Mouse (Mus musculus) forebrain, postnatal 0 days (tissue): Measurements from ENCODE around the gene Sez6l2. TPM values are rescaled to one million over a fixed set of nuclear protein-coding genes. Genes with fewer than 3 reads are reported as not detected.

Experiments
- ATAC-seq: fragments of 200-750 bp; cut with Nextera tagmentation; 2 replicates; pipeline ENCODE4 v1.8.0; 2017; ENCODE audit warnings: mild to moderate bottlenecking, moderate library complexity
- DNase-seq: peaks from one replicate; pipeline ENCODE4 v3.0.0-alpha.2; 2015
- H3K27ac ChIP-seq: fragments of 300-500 bp; sonication (generic); 2 replicates; pipeline ENCODE4 v1.5.1; 2014; ENCODE audit warnings: low read depth, mild to moderate bottlenecking, antibody characterized with exemption, low read length, moderate library complexity, mixed read lengths
- H3K27me3 ChIP-seq: fragments of 300-500 bp; sonication (generic); 2 replicates; pipeline ENCODE4 v1.6.1; 2014; ENCODE audit warnings: mild to moderate bottlenecking, low read length, mixed read lengths; ENCODE audit not compliant: insufficient read depth
- H3K36me3 ChIP-seq: fragments of 300-500 bp; sonication (generic); 2 replicates; pipeline ENCODE4 v1.6.1; 2014; ENCODE audit warnings: mild to moderate bottlenecking, moderate library complexity; ENCODE audit not compliant: insufficient read depth
- H3K4me1 ChIP-seq: fragments of 300-500 bp; sonication (generic); 2 replicates; pipeline ENCODE4 v1.6.1; 2014; ENCODE audit warnings: antibody characterized with exemption; ENCODE audit not compliant: insufficient read depth
- H3K4me2 ChIP-seq: fragments of 300-500 bp; sonication (generic); 2 replicates; pipeline ENCODE4 v1.6.1; 2014; ENCODE audit warnings: low read depth, mild to moderate bottlenecking, moderate library complexity
- H3K4me3 ChIP-seq: fragments of 300-500 bp; sonication (generic); 2 replicates; pipeline ENCODE4 v1.5.1; 2014; ENCODE audit warnings: low read depth, low read length, mixed read lengths
- H3K9ac ChIP-seq: fragments of 300-500 bp; sonication (generic); 2 replicates; pipeline ENCODE4 v1.6.1; 2014; ENCODE audit warnings: mild to moderate bottlenecking
- H3K9me3 ChIP-seq: fragments of 300-500 bp; sonication (generic); 2 replicates; pipeline ENCODE4 v1.6.1; 2016; ENCODE audit warnings: low read length
- CTCF ChIP-seq: sonication (generic); IDR thresholded peaks from 2 replicates; pipeline ENCODE4 v1.5.1; 2016; ENCODE audit warnings: antibody characterized with exemption, control low read depth, low read depth
- WGBS: fragments of 180-500 bp; shearing (Covaris S2); extraction: QIAGEN DNeasy Blood & Tissue Kit; methylation state at CpG from one replicate; pipeline ENCODE4 v1.1.7; 2014; 5-methylcytosine and 5-hydroxymethylcytosine counted together
- polyA plus RNA-seq: library from polyadenylated mRNA; unstranded; fragments of >200 nt; fragmentation: Nextera tagmentation; extraction: Ambion mirVana; gene quantifications from 2 replicates; pipeline ENCODE4 v1.2.1, GENCODE M21; 2015
- total RNA-seq: library from RNA; depleted of rRNA; stranded (reverse); fragments of >200 nt; gene quantifications from 2 replicates; pipeline ENCODE4 v1.2.3, GENCODE M21; 2014; rRNA removed

The Sez6l2 gene
- total and polyA plus RNA-seq, 2 experiments from 2014 or later: 45.3 to 160 TPM

DNA sequence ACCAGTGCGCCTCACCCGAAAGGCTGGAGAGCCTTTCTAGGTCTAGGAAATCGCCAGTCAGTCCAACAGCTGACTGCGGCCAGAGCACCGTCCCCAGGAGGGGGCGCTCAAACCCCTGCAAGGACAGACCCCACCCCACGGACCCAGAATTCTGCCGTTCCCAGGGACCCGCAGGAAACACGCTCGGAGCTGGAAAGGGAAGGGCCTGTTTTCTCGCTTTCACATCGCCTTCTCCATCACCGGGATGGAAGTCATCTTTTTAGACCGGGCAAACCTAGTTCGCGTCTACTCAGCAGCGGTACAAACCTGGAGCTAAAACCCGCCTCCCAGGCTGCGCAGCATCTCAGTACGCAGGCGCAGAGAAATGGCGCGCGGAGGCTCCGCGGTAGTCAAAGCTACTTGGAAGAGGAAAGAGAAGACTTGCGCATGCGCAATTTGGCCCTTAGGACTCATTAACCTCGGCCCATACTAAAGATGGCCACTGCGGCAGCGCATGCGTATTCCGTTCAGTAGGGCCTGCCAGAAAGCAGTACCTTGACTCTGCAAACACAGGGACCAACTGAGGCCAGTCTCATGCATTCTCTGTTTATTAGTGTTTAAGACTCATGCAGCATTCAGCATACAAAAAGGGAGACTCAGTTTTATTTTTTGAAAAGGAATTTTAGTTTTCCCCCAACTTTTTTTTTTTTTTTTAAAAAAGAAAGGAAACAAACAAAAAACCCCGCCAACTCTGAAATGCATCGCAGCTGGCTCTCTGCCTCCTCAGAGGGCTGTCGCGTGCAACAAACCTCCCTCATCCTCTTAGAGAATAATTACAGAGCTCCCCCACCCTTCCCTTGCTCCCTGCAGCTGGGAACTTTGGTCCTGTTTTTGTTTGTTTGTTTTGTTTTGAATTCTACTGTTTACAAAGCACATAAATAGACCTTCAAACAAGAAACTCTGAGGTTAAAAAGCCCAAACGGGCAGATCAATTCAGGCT is 66.9 kb downstream of the Sez6l2 start, which contains the start of gene Pagr1a:
Gene Pagr1a (minus strand): TSS at position 382 of the 979 bp plus-strand sequence.
- no peaks in the 10 kb centered on the region for H3K9me3 ChIP-seq
- peak within 1 kb of the TSS; percentile 80 for H3K9ac ChIP-seq
- peak within 1 kb of the TSS; percentile 94 for H3K4me2 ChIP-seq
- H3K4me3 ChIP-seq: peak within 1 kb of the TSS; percentile 46
- no peaks in the 10 kb centered on the region for H3K27me3 ChIP-seq
- 2% methylated on average over 39 of the region's 39 CpGs for WGBS
- H3K4me1 ChIP-seq: peaks cover 41% of the 10 kb centered on the region
- peak; percentile 86 for ATAC-seq
- peak; percentile 89 for TF ChIP-seq CTCF
- peak within 1 kb of the TSS; percentile 87 for H3K27ac ChIP-seq
- peaks cover 24% of the 10 kb centered on the region for H3K36me3 ChIP-seq
- DNase-seq: peak; percentile 100

DNA sequence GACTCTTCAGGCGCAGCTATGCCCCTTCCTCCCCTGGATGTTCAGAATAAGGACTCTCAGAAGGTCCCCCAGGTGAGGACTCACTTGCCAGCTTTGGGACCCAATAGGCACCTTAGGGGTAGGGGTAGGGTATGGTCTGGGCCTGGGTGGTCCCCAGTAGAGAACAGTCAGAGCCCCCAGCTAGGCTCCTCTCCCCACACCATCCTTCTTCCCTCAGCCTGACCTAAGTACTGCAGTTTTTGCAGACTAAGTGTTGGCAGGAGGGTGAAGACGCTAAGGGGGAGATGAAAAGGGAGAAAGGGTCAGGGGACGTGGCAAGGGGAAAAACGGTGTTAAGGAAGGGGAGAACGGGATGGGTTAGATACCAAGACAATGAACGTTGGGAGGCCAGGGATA is 67.6 kb downstream of the Sez6l2 start:
- no peak overlapping the region for H3K4me2 ChIP-seq
- TF ChIP-seq CTCF: no peak
- no peak for ATAC-seq
- peaks cover 28% of the 10 kb centered on the region for H3K36me3 ChIP-seq
- H3K4me1 ChIP-seq: peaks cover 41% of the 10 kb centered on the region
- WGBS: 52% methylated on average over 6 of the region's 6 CpGs
- DNase-seq: no peak
- H3K9me3 ChIP-seq: no peaks in the 10 kb centered on the region
- no peaks in the 10 kb centered on the region for H3K27me3 ChIP-seq
- 0 out of 2 replicates have a peak overlapping the region, but pooled peaks have one; percentile 35 for H3K27ac ChIP-seq
- H3K9ac ChIP-seq: 0 out of 2 replicates have a peak overlapping the region, but pooled peaks have one; percentile 14
- H3K4me3 ChIP-seq: no peak overlapping the region

- peak overlapping the region; percentile 88; the same call in 1 of the 2 replicates for H3K4me2 ChIP-seq
- H3K9ac ChIP-seq: peak overlapping the region; percentile 22; the same call in 1 of the 2 replicates
- no peaks in the 10 kb centered on the region for H3K27me3 ChIP-seq
- no peak overlapping the region for H3K4me3 ChIP-seq
- no peak for ATAC-seq
- H3K9me3 ChIP-seq: no peaks in the 10 kb centered on the region
- H3K4me1 ChIP-seq: peaks cover 45% of the 10 kb centered on the region
- peaks cover 28% of the 10 kb centered on the region for H3K36me3 ChIP-seq
- 0 out of 2 replicates have a peak overlapping the region, but pooled peaks have one; percentile 35 for H3K27ac ChIP-seq
- no peak for TF ChIP-seq CTCF
- DNase-seq: no peak
- 84% methylated on average over 15 of the region's 15 CpGs for WGBS
Observed at GRCm38 (mm10) chr7:127018416-127019305, 68.3 kb downstream of the Sez6l2 start.

- Histone ChIP-seq H3K4me1 (peaks cover 53% of the 10 kb centered on the region), H3K9me3 (no peaks in the 10 kb centered on the region), H3K9ac (peak overlapping the region; percentile 71), H3K4me3 (peak overlapping the region; percentile 46), H3K36me3 (peaks cover 23% of the 10 kb centered on the region), H3K27ac (peak overlapping the region; percentile 86; the same call in 1 of the 2 replicates), H3K27me3 (no peaks in the 10 kb centered on the region), H3K4me2 (peak overlapping the region; percentile 88)
- no peak for TF ChIP-seq CTCF
- 73% methylated on average over 14 of the region's 14 CpGs for WGBS
- ATAC-seq: no peak
- DNase-seq: no peak
Observed at GRCm38 (mm10) chr7:127019306-127019960, 69.1 kb downstream of the Sez6l2 start.

DNA sequence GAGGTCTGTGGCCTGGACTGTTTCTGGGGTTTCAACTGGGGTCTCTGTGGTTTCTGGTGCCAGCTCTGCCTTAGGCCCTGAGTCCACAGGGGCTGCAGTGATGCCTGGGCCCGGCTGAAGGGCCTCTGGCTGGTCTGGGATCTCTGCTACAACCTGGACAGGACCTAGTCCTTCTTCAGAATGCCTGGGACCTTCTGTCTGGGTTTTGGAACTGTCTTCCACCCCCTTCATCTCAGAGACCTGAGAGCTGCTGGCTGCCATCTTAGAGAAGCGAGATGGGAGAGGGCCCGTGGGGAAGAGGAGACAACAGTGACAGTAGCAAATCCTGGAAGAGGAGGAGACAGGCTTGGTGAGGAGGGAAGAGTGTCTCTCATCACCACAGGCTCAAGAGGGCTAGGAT is 69.7 kb downstream of the Sez6l2 start:
- WGBS: 40% methylated on average over 3 of the region's 3 CpGs
- Histone ChIP-seq H3K36me3 (peaks cover 19% of the 10 kb centered on the region), H3K27ac (peak overlapping the region; percentile 86), H3K4me3 (peak overlapping the region; percentile 46), H3K4me2 (peak overlapping the region; percentile 88), H3K9me3 (no peaks in the 10 kb centered on the region), H3K9ac (peak overlapping the region; percentile 71), H3K27me3 (no peaks in the 10 kb centered on the region), H3K4me1 (peaks cover 56% of the 10 kb centered on the region)
- DNase-seq: peak; percentile 24
- no peak for ATAC-seq
- no peak for TF ChIP-seq CTCF

Other genes starting within 250 kb of the Sez6l2 start
- 121 and 169 TPM in 2 replicates for gene Coro1a, start 242.8 kb upstream of the Sez6l2 start, total RNA-seq
- 118 and 146 TPM in 2 replicates for gene Coro1a, start 242.8 kb upstream of the Sez6l2 start, polyA plus RNA-seq
- gene Mapk3, start 191.0 kb upstream of the Sez6l2 start, total RNA-seq: 108 and 131 TPM in 2 replicates
- 118 and 133 TPM in 2 replicates for gene Mapk3, start 191.0 kb upstream of the Sez6l2 start, polyA plus RNA-seq
- 1.2 and 2.5 TPM in 2 replicates for gene Gdpd3, start 184.2 kb upstream of the Sez6l2 start, total RNA-seq
- gene Gdpd3, start 184.2 kb upstream of the Sez6l2 start, polyA plus RNA-seq: 0.93 and 0.97 TPM in 2 replicates
- gene Ypel3, start 173.6 kb upstream of the Sez6l2 start, total RNA-seq: 162 and 237 TPM in 2 replicates
- gene Ypel3, start 173.6 kb upstream of the Sez6l2 start, polyA plus RNA-seq: 223 and 250 TPM in 2 replicates
- 0.31 and 0.38 TPM in 2 replicates for gene Tbx6, start 169.1 kb upstream of the Sez6l2 start, total RNA-seq
- 0.10 and 0.11 TPM in 2 replicates for gene Tbx6, start 169.1 kb upstream of the Sez6l2 start, polyA plus RNA-seq
- gene Ppp4c, start 158.1 kb upstream of the Sez6l2 start, total RNA-seq: 114 and 119 TPM in 2 replicates
- 161 and 172 TPM in 2 replicates for gene Ppp4c, start 158.1 kb upstream of the Sez6l2 start, polyA plus RNA-seq
- 33.2 and 34.4 TPM in 2 replicates for gene Fam57b, start 152.9 kb upstream of the Sez6l2 start, total RNA-seq
- gene Fam57b, start 152.9 kb upstream of the Sez6l2 start, polyA plus RNA-seq: 39.0 and 42.6 TPM in 2 replicates
- not detected in 2 replicates for gene 4930451I11Rik, start 118.9 kb upstream of the Sez6l2 start, total RNA-seq
- 0.62 TPM in 1 of 2 replicates, not detected in the other for gene 4930451I11Rik, start 118.9 kb upstream of the Sez6l2 start, polyA plus RNA-seq
- gene Doc2a, start 103.1 kb upstream of the Sez6l2 start, total RNA-seq: 35.7 and 148 TPM in 2 replicates
- 31.5 and 32.5 TPM in 2 replicates for gene Doc2a, start 103.1 kb upstream of the Sez6l2 start, polyA plus RNA-seq
- 11.7 and 21.3 TPM in 2 replicates for gene Hirip3, start 88.6 kb upstream of the Sez6l2 start, total RNA-seq
- 9.9 and 19.5 TPM in 2 replicates for gene Hirip3, start 88.6 kb upstream of the Sez6l2 start, polyA plus RNA-seq
- 62.8 and 69.9 TPM in 2 replicates for gene Ino80e, start 88.2 kb upstream of the Sez6l2 start, total RNA-seq
- gene Ino80e, start 88.2 kb upstream of the Sez6l2 start, polyA plus RNA-seq: 102 and 107 TPM in 2 replicates
- gene Taok2, start 65.9 kb upstream of the Sez6l2 start, total RNA-seq: 100 and 110 TPM in 2 replicates
- 30.5 and 42.6 TPM in 2 replicates for gene Taok2, start 65.9 kb upstream of the Sez6l2 start, polyA plus RNA-seq
- gene Tmem219, start 27.6 kb upstream of the Sez6l2 start, total RNA-seq: 22.8 and 23.8 TPM in 2 replicates
- 44.7 and 45.4 TPM in 2 replicates for gene Tmem219, start 27.6 kb upstream of the Sez6l2 start, polyA plus RNA-seq
- gene Kctd13, start 21.7 kb upstream of the Sez6l2 start, total RNA-seq: 140 and 142 TPM in 2 replicates
- 218 and 222 TPM in 2 replicates for gene Kctd13, start 21.7 kb upstream of the Sez6l2 start, polyA plus RNA-seq
- 14.3 and 37.2 TPM in 2 replicates for gene Asphd1, start 981 bp upstream of the Sez6l2 start, total RNA-seq
- 10.3 and 13.6 TPM in 2 replicates for gene Asphd1, start 981 bp upstream of the Sez6l2 start, polyA plus RNA-seq
- gene Cdipt, start 25.4 kb downstream of the Sez6l2 start, total RNA-seq: 120 and 158 TPM in 2 replicates
- 134 and 137 TPM in 2 replicates for gene Cdipt, start 25.4 kb downstream of the Sez6l2 start, polyA plus RNA-seq
- not detected in 2 replicates for gene Cdiptos, start 25.5 kb downstream of the Sez6l2 start, total RNA-seq
- 0.53 and 0.62 TPM in 2 replicates for gene Cdiptos, start 25.5 kb downstream of the Sez6l2 start, polyA plus RNA-seq
- gene Mvp, start 64.1 kb downstream of the Sez6l2 start, total RNA-seq: 4.8 and 6.9 TPM in 2 replicates
- 3.3 and 3.4 TPM in 2 replicates for gene Mvp, start 64.1 kb downstream of the Sez6l2 start, polyA plus RNA-seq
- 3.8 TPM in 1 of 2 replicates, not detected in the other for gene Pagr1b, start 65.9 kb downstream of the Sez6l2 start, total RNA-seq
- gene Pagr1b, start 65.9 kb downstream of the Sez6l2 start, polyA plus RNA-seq: 1.0 TPM in 1 of 2 replicates, not detected in the other
- 19.2 and 21.9 TPM in 2 replicates for gene Pagr1a, start 66.8 kb downstream of the Sez6l2 start, total RNA-seq
- gene Pagr1a, start 66.8 kb downstream of the Sez6l2 start, polyA plus RNA-seq: 18.1 and 31.6 TPM in 2 replicates
- 49.1 and 53.6 TPM in 2 replicates for gene Gm42742, start 70.5 kb downstream of the Sez6l2 start, total RNA-seq
- 36.7 and 42.2 TPM in 2 replicates for gene Gm42742, start 70.5 kb downstream of the Sez6l2 start, polyA plus RNA-seq
- 68.2 and 77.8 TPM in 2 replicates for gene Prrt2, start 70.6 kb downstream of the Sez6l2 start, total RNA-seq
- gene Prrt2, start 70.6 kb downstream of the Sez6l2 start, polyA plus RNA-seq: 84.1 and 84.3 TPM in 2 replicates
- gene Maz, start 76.5 kb downstream of the Sez6l2 start, total RNA-seq: 176 and 200 TPM in 2 replicates
- 69.5 and 73.9 TPM in 2 replicates for gene Maz, start 76.5 kb downstream of the Sez6l2 start, polyA plus RNA-seq
- gene Kif22, start 91.9 kb downstream of the Sez6l2 start, total RNA-seq: 6.2 and 6.5 TPM in 2 replicates
- 16.6 and 17.3 TPM in 2 replicates for gene Kif22, start 91.9 kb downstream of the Sez6l2 start, polyA plus RNA-seq
- not detected in 2 replicates for gene Zg16, start 136.8 kb downstream of the Sez6l2 start, total RNA-seq
- gene Zg16, start 136.8 kb downstream of the Sez6l2 start, polyA plus RNA-seq: not detected in 2 replicates
- 1.4 and 1.5 TPM in 2 replicates for gene AI467606, start 140.8 kb downstream of the Sez6l2 start, total RNA-seq
- 1.1 and 1.3 TPM in 2 replicates for gene AI467606, start 140.8 kb downstream of the Sez6l2 start, polyA plus RNA-seq
- 0.54 and 0.90 TPM in 2 replicates for gene Qprt, start 171.7 kb downstream of the Sez6l2 start, total RNA-seq
- 0.84 and 1.2 TPM in 2 replicates for gene Qprt, start 171.7 kb downstream of the Sez6l2 start, polyA plus RNA-seq
- 0.14 and 0.15 TPM in 2 replicates for gene Spn, start 187.3 kb downstream of the Sez6l2 start, total RNA-seq
- gene Spn, start 187.3 kb downstream of the Sez6l2 start, polyA plus RNA-seq: 0.10 TPM in 1 of 2 replicates, not detected in the other
- gene Cd2bp2, start 245.5 kb downstream of the Sez6l2 start, total RNA-seq: 89.9 and 131 TPM in 2 replicates
- 55.0 and 67.5 TPM in 2 replicates for gene Cd2bp2, start 245.5 kb downstream of the Sez6l2 start, polyA plus RNA-seq